Mouse (Mus musculus) neural tube, embryonic 14.5 days (tissue): ENCODE results near the gene Crnkl1. TPM values are rescaled to one million over a fixed set of nuclear protein-coding genes. Genes with fewer than 3 reads are reported as not detected.
A peak's percentile ranks its signal among the peaks of the same experiment; 100 is the strongest.

Source experiments
- ATAC-seq: fragments of 200-750 bp; cut with Nextera tagmentation; 2 replicates; pipeline ENCODE4 v1.8.0; 2017; ENCODE audit warnings: low read depth, mild to moderate bottlenecking, moderate TSS enrichment, moderate library complexity
- H3K27ac ChIP-seq: fragments of 300-500 bp; sonication (generic); 2 replicates; pipeline ENCODE4 v1.5.1; 2014; ENCODE audit warnings: low read depth, mild to moderate bottlenecking, control low read depth, low read length, moderate library complexity, mixed read lengths
- H3K27me3 ChIP-seq: fragments of 300-500 bp; sonication (generic); 2 replicates; pipeline ENCODE4 v1.6.1; 2014; ENCODE audit warnings: low read length; ENCODE audit not compliant: control insufficient read depth, insufficient read depth
- H3K36me3 ChIP-seq: fragments of 300-500 bp; sonication (generic); 2 replicates; pipeline ENCODE4 v1.6.1; 2014; ENCODE audit warnings: low read length, mixed read lengths; ENCODE audit not compliant: control insufficient read depth, insufficient read depth
- H3K4me1 ChIP-seq: fragments of 300-500 bp; sonication (generic); 2 replicates; pipeline ENCODE4 v1.6.1; 2014; ENCODE audit warnings: low read length; ENCODE audit not compliant: control insufficient read depth, insufficient read depth
- H3K4me2 ChIP-seq: fragments of 300-500 bp; sonication (generic); 2 replicates; pipeline ENCODE4 v1.6.1; 2014; ENCODE audit warnings: mild to moderate bottlenecking, low read depth, low read length, control low read depth
- H3K4me3 ChIP-seq: fragments of 300-500 bp; sonication (generic); 2 replicates; pipeline ENCODE4 v1.5.1; 2014; ENCODE audit warnings: low read depth, low read length, control low read depth, mixed read lengths
- H3K9ac ChIP-seq: fragments of 300-500 bp; sonication (generic); replicated peaks from 2 replicates; pipeline ENCODE4 v1.6.1; 2014; ENCODE audit warnings: low read depth, mild to moderate bottlenecking, control low read depth, low read length, mixed read lengths
- H3K9me3 ChIP-seq: fragments of 300-500 bp; sonication (generic); 2 replicates; pipeline ENCODE4 v1.6.1; 2016; ENCODE audit warnings: low read length; ENCODE audit not compliant: control insufficient read depth
- WGBS: fragments of 180-500 bp; shearing (Covaris S2); extraction: QIAGEN DNeasy Blood & Tissue Kit; methylation state at CpG from one replicate; pipeline ENCODE4 v1.1.7; 2014; 5-methylcytosine and 5-hydroxymethylcytosine counted together
- polyA plus RNA-seq: library from polyadenylated mRNA; unstranded; fragments of >200 nt; fragmentation: Nextera tagmentation; extraction: Ambion mirVana; gene quantifications from 2 replicates; pipeline ENCODE4 v1.2.1, GENCODE M21; 2014

Gene Crnkl1
- polyA plus RNA-seq, 1 experiment from 2014 or later = 26.1 TPM

- WGBS = 85% methylated on average over 5 of the region's 5 CpGs
- Histone ChIP-seq H3K9me3 (no peaks in the 10 kb centered on the region), H3K27ac (no peak overlapping the region), H3K36me3 (no peaks in the 10 kb centered on the region), H3K9ac (no peak overlapping the region), H3K4me1 (no peaks in the 10 kb centered on the region), H3K4me2 (no peak overlapping the region), H3K27me3 (no peaks in the 10 kb centered on the region), H3K4me3 (no peak overlapping the region)
- ATAC-seq = no peak
Observed at GRCm38 (mm10) chr2:145961861-145962260, 27.0 kb upstream of the Crnkl1 start.

DNA sequence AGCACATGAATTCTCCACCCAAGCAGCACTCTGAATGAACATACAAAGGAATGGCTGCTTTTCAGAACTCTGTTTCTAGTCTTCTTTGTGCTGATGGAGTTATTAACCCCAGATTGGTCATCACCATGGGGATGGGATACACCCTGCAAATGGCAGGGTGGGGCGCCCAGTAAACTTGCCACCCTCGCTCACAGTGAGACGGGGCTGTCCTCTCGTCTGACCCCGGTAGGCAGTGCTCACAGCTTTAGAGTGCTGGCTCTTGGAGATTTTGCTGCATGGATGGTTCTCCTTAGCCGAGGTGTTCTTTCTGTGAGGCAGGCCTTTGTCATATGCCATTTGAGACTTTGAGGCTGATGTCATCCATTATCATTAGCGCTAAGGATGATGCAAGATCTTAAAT lies 23.7 kb upstream of the Crnkl1 start:
- no peak overlapping the region for H3K9ac ChIP-seq
- H3K4me3 ChIP-seq = no peak overlapping the region
- no peaks in the 10 kb centered on the region for H3K9me3 ChIP-seq
- 29% methylated on average over 7 of the region's 7 CpGs for WGBS
- H3K4me2 ChIP-seq = no peak overlapping the region
- H3K4me1 ChIP-seq = no peaks in the 10 kb centered on the region
- no peak overlapping the region for H3K27ac ChIP-seq
- peak; percentile 68; the same call in 1 of the 2 replicates for ATAC-seq
- H3K27me3 ChIP-seq = no peaks in the 10 kb centered on the region
- no peaks in the 10 kb centered on the region for H3K36me3 ChIP-seq

DNA sequence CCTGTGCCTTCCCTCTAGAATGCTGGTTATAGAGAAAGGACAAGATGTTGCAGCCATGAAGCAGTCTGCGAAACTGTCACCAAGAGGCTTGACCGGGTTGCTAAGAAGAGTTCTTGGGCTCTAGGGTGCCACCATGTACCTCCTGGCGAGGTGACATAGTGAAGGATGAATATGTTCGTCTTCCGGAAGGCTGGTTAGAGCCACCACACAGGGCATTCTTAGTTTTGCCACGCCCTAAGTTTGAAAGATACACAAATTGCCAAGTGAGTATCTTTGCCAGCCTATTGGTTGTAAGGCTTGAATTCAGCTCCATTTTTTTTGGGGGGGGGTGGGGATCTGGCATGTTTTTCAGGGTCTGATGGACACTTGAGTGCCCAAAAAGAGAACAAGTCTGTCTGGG lies 23.3 kb upstream of the Crnkl1 start:
- Histone ChIP-seq H3K9me3 (no peaks in the 10 kb centered on the region), H3K27me3 (no peaks in the 10 kb centered on the region), H3K9ac (no peak overlapping the region), H3K4me1 (no peaks in the 10 kb centered on the region), H3K4me2 (no peak overlapping the region), H3K4me3 (no peak overlapping the region), H3K36me3 (no peaks in the 10 kb centered on the region), H3K27ac (no peak overlapping the region)
- ATAC-seq = no peak
- 53% methylated on average over 6 of the region's 6 CpGs for WGBS

DNA sequence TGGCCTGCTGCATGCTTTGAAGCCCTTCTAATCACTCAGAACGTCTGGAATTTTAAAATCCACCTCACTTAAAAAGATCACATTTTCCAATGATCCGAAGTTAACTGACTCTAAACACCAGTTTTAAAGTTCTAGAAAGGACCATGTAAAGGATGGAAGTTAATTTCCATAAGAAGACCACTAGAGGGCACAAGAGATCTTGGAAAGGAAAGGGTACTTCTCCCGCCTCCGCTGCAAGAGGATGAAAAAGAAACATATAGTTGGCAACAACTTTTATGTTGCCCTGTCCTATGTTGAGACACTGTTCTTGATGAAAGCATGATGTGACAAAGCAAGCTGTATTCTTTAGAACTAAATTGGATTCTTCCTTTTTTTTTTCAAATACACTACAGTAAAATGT lies 22.6 kb upstream of the Crnkl1 start:
- no peak overlapping the region for H3K4me3 ChIP-seq
- H3K27me3 ChIP-seq = no peaks in the 10 kb centered on the region
- no peak overlapping the region for H3K27ac ChIP-seq
- H3K4me2 ChIP-seq = no peak overlapping the region
- no peak overlapping the region for H3K9ac ChIP-seq
- no peaks in the 10 kb centered on the region for H3K4me1 ChIP-seq
- no peaks in the 10 kb centered on the region for H3K9me3 ChIP-seq
- ATAC-seq = no peak
- H3K36me3 ChIP-seq = no peaks in the 10 kb centered on the region
- WGBS = 10% methylated on average over 4 of the region's 4 CpGs

- H3K4me1 ChIP-seq = no peaks in the 10 kb centered on the region
Observed at GRCm38 (mm10) chr2:145956318-145956717, 21.5 kb upstream of the Crnkl1 start.

DNA sequence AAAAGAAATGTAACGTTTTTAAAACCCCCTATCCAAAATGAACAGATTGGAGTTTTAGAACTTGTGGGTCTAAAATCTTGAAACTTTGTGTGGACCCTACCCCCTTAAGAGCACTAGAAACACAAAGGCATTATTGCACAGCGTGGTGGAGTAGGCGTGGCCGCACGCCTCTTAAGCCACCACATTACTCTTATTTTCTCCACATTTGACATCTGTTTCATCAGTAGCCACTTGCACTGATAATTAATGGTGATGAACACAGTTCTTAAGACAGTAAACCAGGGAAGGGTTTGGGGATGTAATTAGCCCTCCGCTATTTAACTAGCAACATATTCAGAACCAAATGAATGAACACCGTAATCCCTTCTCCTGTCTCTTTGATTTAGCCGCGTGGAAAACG lies 21.0 kb upstream of the Crnkl1 start:
- H3K27me3 ChIP-seq = no peaks in the 10 kb centered on the region
- H3K9ac ChIP-seq = no peak overlapping the region
- H3K4me2 ChIP-seq = no peak overlapping the region
- H3K4me3 ChIP-seq = no peak overlapping the region
- 36% methylated on average over 10 of the region's 10 CpGs for WGBS
- no peak overlapping the region for H3K27ac ChIP-seq
- H3K4me1 ChIP-seq = no peaks in the 10 kb centered on the region
- no peaks in the 10 kb centered on the region for H3K36me3 ChIP-seq
- H3K9me3 ChIP-seq = no peaks in the 10 kb centered on the region
- ATAC-seq = no peak

More at GRCm38 (mm10) chr2:145956318-145956717, 21.5 kb upstream of the Crnkl1 start:
- Histone ChIP-seq H3K4me2 (no peak overlapping the region), H3K27me3 (no peaks in the 10 kb centered on the region), H3K9ac (no peak overlapping the region), H3K9me3 (no peaks in the 10 kb centered on the region), H3K36me3 (no peaks in the 10 kb centered on the region), H3K4me3 (no peak overlapping the region), H3K27ac (no peak overlapping the region)
- 41% methylated on average over 5 of the region's 5 CpGs for WGBS
- ATAC-seq = no peak

GRCm38 (mm10) chr2:145952726-145953125 lies 17.9 kb upstream of the Crnkl1 start:
- 51% methylated on average over 5 of the region's 5 CpGs for WGBS
- Histone ChIP-seq H3K9ac (no peak overlapping the region), H3K4me3 (no peak overlapping the region), H3K27me3 (no peaks in the 10 kb centered on the region), H3K4me2 (no peak overlapping the region), H3K27ac (no peak overlapping the region), H3K4me1 (peaks cover 3% of the 10 kb centered on the region; the same call in 1 of the 2 replicates), H3K9me3 (no peaks in the 10 kb centered on the region), H3K36me3 (no peaks in the 10 kb centered on the region)
- no peak for ATAC-seq

- Histone ChIP-seq H3K27me3 (no peaks in the 10 kb centered on the region), H3K4me1 (peaks cover 3% of the 10 kb centered on the region; the same call in 1 of the 2 replicates), H3K4me2 (no peak overlapping the region), H3K27ac (no peak overlapping the region), H3K9ac (no peak overlapping the region), H3K4me3 (no peak overlapping the region), H3K9me3 (no peaks in the 10 kb centered on the region), H3K36me3 (no peaks in the 10 kb centered on the region)
- no peak for ATAC-seq
- WGBS = 12% methylated on average over 10 of the region's 10 CpGs
Observed at GRCm38 (mm10) chr2:145950239-145950638, 15.4 kb upstream of the Crnkl1 start.

DNA sequence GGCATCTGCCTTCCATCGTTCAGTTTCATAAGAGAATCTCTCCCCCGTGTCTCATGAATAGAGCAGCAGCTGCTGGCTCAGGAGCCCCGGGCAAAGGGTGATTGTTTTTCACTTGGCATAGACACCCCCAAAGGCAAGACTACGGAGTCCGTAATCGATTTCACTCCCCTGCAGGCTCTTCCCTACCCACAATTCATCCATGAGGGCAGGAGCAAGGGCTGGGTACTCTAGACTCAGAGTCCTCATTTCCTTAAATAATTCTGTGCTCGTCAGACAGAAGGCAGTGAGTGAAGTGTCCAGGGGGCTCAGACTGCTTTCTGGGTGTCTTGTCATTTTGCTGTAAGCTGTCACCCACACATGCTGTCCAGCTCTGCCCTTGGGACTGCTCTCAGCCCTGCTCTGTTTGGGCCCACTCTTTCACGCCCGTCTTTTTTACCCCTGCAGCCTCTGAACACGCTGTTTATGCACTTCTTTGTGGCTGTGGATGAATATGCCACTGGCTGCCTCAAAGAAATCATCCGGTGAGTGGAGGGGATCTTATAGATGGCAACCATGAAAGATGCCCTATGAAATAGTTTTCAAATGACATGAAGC lies 14.8 kb upstream of the Crnkl1 start:
- H3K9ac ChIP-seq = 0 out of 2 replicates have a peak overlapping the region, but pooled peaks have one; percentile 17
- H3K4me1 ChIP-seq = peaks cover 3% of the 10 kb centered on the region; the same call in 1 of the 2 replicates
- peak; percentile 73 for ATAC-seq
- H3K27me3 ChIP-seq = no peaks in the 10 kb centered on the region
- H3K9me3 ChIP-seq = no peaks in the 10 kb centered on the region
- 14% methylated on average over 11 of the region's 11 CpGs for WGBS
- no peaks in the 10 kb centered on the region for H3K36me3 ChIP-seq
- H3K4me3 ChIP-seq = no peak overlapping the region
- H3K27ac ChIP-seq = peak overlapping the region; percentile 16; the same call in 1 of the 2 replicates
- no peak overlapping the region for H3K4me2 ChIP-seq
